Mouse (Mus musculus): Measurements from ENCODE around the gene Myo18b. TPM values are rescaled to one million over a fixed set of nuclear protein-coding genes. Genes with fewer than 3 reads are reported as not detected.
A peak's percentile ranks its signal among the peaks of the same experiment; 100 is the strongest.

Gene Myo18b
- polyA plus RNA-seq, 1 experiment from 2014 or later: 1.3 TPM

GRCm38 (mm10) chr5:112776781-112777405, 119.3 kb downstream of the Myo18b start:
- no peak overlapping the region for H3K4me3 ChIP-seq (ENCODE audit: low read depth, low read length)
- ATAC-seq (ENCODE audit: low read depth): no peak
- no peak overlapping the region for H3K4me2 ChIP-seq (ENCODE audit: low read depth, low read length)
- H3K4me1 ChIP-seq (ENCODE audit: control insufficient read depth, insufficient read depth, low read length): no peaks in the 10 kb centered on the region
- no peaks in the 10 kb centered on the region for H3K36me3 ChIP-seq (ENCODE audit: control insufficient read depth, insufficient read depth, low read length)
- H3K27ac ChIP-seq (ENCODE audit: low read depth, low read length): no peak overlapping the region
- 80% methylated on average over 15 of the region's 15 CpGs for WGBS
- H3K27me3 ChIP-seq (ENCODE audit: control insufficient read depth, insufficient read depth, low read length): no peaks in the 10 kb centered on the region
- H3K9ac ChIP-seq (replicated peaks; ENCODE audit: low read depth, low read length): no peak overlapping the region
- H3K9me3 ChIP-seq (ENCODE audit: control insufficient read depth, low read length): no peaks in the 10 kb centered on the region

- WGBS: 26% methylated on average over 4 of the region's 4 CpGs
- no peaks in the 10 kb centered on the region for H3K27me3 ChIP-seq (ENCODE audit: control insufficient read depth, insufficient read depth, low read length)
- no peaks in the 10 kb centered on the region for H3K36me3 ChIP-seq (ENCODE audit: control insufficient read depth, insufficient read depth, low read length)
- H3K4me3 ChIP-seq (ENCODE audit: low read depth, low read length): no peak overlapping the region
- no peak overlapping the region for H3K27ac ChIP-seq (ENCODE audit: low read depth, low read length)
- H3K9me3 ChIP-seq (ENCODE audit: control insufficient read depth, low read length): no peaks in the 10 kb centered on the region
- peaks cover 7% of the 10 kb centered on the region for H3K4me1 ChIP-seq (ENCODE audit: control insufficient read depth, insufficient read depth, low read length)
- no peak for ATAC-seq (ENCODE audit: low read depth)
- no peak overlapping the region for H3K9ac ChIP-seq (replicated peaks; ENCODE audit: low read depth, low read length)
- H3K4me2 ChIP-seq (ENCODE audit: low read depth, low read length): no peak overlapping the region
Measured at GRCm38 (mm10) chr5:112773429-112773828, 122.7 kb downstream of the Myo18b start.

- Histone ChIP-seq H3K9me3 (ENCODE audit: control insufficient read depth, low read length) (no peaks in the 10 kb centered on the region), H3K27me3 (ENCODE audit: control insufficient read depth, insufficient read depth, low read length) (no peaks in the 10 kb centered on the region), H3K36me3 (ENCODE audit: control insufficient read depth, insufficient read depth, low read length) (no peaks in the 10 kb centered on the region), H3K9ac (replicated peaks; ENCODE audit: low read depth, low read length) (no peak overlapping the region), H3K27ac (ENCODE audit: low read depth, low read length) (no peak overlapping the region), H3K4me2 (ENCODE audit: low read depth, low read length) (no peak overlapping the region), H3K4me1 (ENCODE audit: control insufficient read depth, insufficient read depth, low read length) (peaks cover 7% of the 10 kb centered on the region), H3K4me3 (ENCODE audit: low read depth, low read length) (no peak overlapping the region)
- 68% methylated on average over 6 of the region's 6 CpGs for WGBS
- no peak for ATAC-seq (ENCODE audit: low read depth)
Measured at GRCm38 (mm10) chr5:112771376-112771901, 124.7 kb downstream of the Myo18b start.

GRCm38 (mm10) chr5:112769721-112770119, 126.4 kb downstream of the Myo18b start:
- no peaks in the 10 kb centered on the region for H3K9me3 ChIP-seq (ENCODE audit: control insufficient read depth, low read length)
- peak; percentile 17; the same call in 1 of the 2 replicates for ATAC-seq (ENCODE audit: low read depth)
- H3K27ac ChIP-seq (ENCODE audit: low read depth, low read length): no peak overlapping the region
- no peak overlapping the region for H3K4me3 ChIP-seq (ENCODE audit: low read depth, low read length)
- H3K4me2 ChIP-seq (ENCODE audit: low read depth, low read length): no peak overlapping the region
- no peaks in the 10 kb centered on the region for H3K36me3 ChIP-seq (ENCODE audit: control insufficient read depth, insufficient read depth, low read length)
- H3K4me1 ChIP-seq (ENCODE audit: control insufficient read depth, insufficient read depth, low read length): peaks cover 7% of the 10 kb centered on the region
- no peaks in the 10 kb centered on the region for H3K27me3 ChIP-seq (ENCODE audit: control insufficient read depth, insufficient read depth, low read length)
- 11% methylated on average over 4 of the region's 4 CpGs for WGBS
- H3K9ac ChIP-seq (replicated peaks; ENCODE audit: low read depth, low read length): no peak overlapping the region

GRCm38 (mm10) chr5:112769020-112769720, 127.0 kb downstream of the Myo18b start:
- no peaks in the 10 kb centered on the region for H3K27me3 ChIP-seq (ENCODE audit: control insufficient read depth, insufficient read depth, low read length)
- no peak overlapping the region for H3K4me3 ChIP-seq (ENCODE audit: low read depth, low read length)
- ATAC-seq (ENCODE audit: low read depth): no peak
- WGBS: 26% methylated on average over 11 of the region's 11 CpGs
- no peak overlapping the region for H3K9ac ChIP-seq (replicated peaks; ENCODE audit: low read depth, low read length)
- H3K9me3 ChIP-seq (ENCODE audit: control insufficient read depth, low read length): no peaks in the 10 kb centered on the region
- H3K27ac ChIP-seq (ENCODE audit: low read depth, low read length): no peak overlapping the region
- H3K36me3 ChIP-seq (ENCODE audit: control insufficient read depth, insufficient read depth, low read length): no peaks in the 10 kb centered on the region
- H3K4me2 ChIP-seq (ENCODE audit: low read depth, low read length): no peak overlapping the region
- H3K4me1 ChIP-seq (ENCODE audit: control insufficient read depth, insufficient read depth, low read length): peaks cover 7% of the 10 kb centered on the region

GRCm38 (mm10) chr5:112768556-112768955, 127.6 kb downstream of the Myo18b start:
- Histone ChIP-seq H3K4me1 (ENCODE audit: control insufficient read depth, insufficient read depth, low read length) (peaks cover 7% of the 10 kb centered on the region), H3K36me3 (ENCODE audit: control insufficient read depth, insufficient read depth, low read length) (no peaks in the 10 kb centered on the region), H3K27ac (ENCODE audit: low read depth, low read length) (no peak overlapping the region), H3K9ac (replicated peaks; ENCODE audit: low read depth, low read length) (no peak overlapping the region), H3K4me2 (ENCODE audit: low read depth, low read length) (no peak overlapping the region), H3K4me3 (ENCODE audit: low read depth, low read length) (no peak overlapping the region), H3K27me3 (ENCODE audit: control insufficient read depth, insufficient read depth, low read length) (no peaks in the 10 kb centered on the region), H3K9me3 (ENCODE audit: control insufficient read depth, low read length) (no peaks in the 10 kb centered on the region)
- 98% methylated on average over 5 of the region's 5 CpGs for WGBS
- ATAC-seq (ENCODE audit: low read depth): no peak

GRCm38 (mm10) chr5:112761415-112762075, 134.6 kb downstream of the Myo18b start:
- ATAC-seq (ENCODE audit: low read depth): no peak

GRCm38 (mm10) chr5:112755581-112755980, 140.6 kb downstream of the Myo18b start:
- no peaks in the 10 kb centered on the region for H3K36me3 ChIP-seq (ENCODE audit: control insufficient read depth, insufficient read depth, low read length)

More at GRCm38 (mm10) chr5:112761415-112762075, 134.6 kb downstream of the Myo18b start:
- WGBS: 86% methylated on average over 3 of the region's 3 CpGs
- no peaks in the 10 kb centered on the region for H3K9me3 ChIP-seq (ENCODE audit: control insufficient read depth, low read length)
- H3K36me3 ChIP-seq (ENCODE audit: control insufficient read depth, insufficient read depth, low read length): no peaks in the 10 kb centered on the region
- H3K27ac ChIP-seq (ENCODE audit: low read depth, low read length): no peak overlapping the region
- no peaks in the 10 kb centered on the region for H3K27me3 ChIP-seq (ENCODE audit: control insufficient read depth, insufficient read depth, low read length)
- H3K4me3 ChIP-seq (ENCODE audit: low read depth, low read length): no peak overlapping the region
- H3K4me2 ChIP-seq (ENCODE audit: low read depth, low read length): no peak overlapping the region
- H3K4me1 ChIP-seq (ENCODE audit: control insufficient read depth, insufficient read depth, low read length): no peaks in the 10 kb centered on the region
- H3K9ac ChIP-seq (replicated peaks; ENCODE audit: low read depth, low read length): no peak overlapping the region

GRCm38 (mm10) chr5:112749634-112750033, 146.5 kb downstream of the Myo18b start:
- no peak overlapping the region for H3K4me2 ChIP-seq (ENCODE audit: low read depth, low read length)
- no peaks in the 10 kb centered on the region for H3K36me3 ChIP-seq (ENCODE audit: control insufficient read depth, insufficient read depth, low read length)
- peaks cover 22% of the 10 kb centered on the region for H3K4me1 ChIP-seq (ENCODE audit: control insufficient read depth, insufficient read depth, low read length)
- ATAC-seq (ENCODE audit: low read depth): no peak
- no peak overlapping the region for H3K9ac ChIP-seq (replicated peaks; ENCODE audit: low read depth, low read length)
- no peak overlapping the region for H3K27ac ChIP-seq (ENCODE audit: low read depth, low read length)
- 40% methylated on average over 5 of the region's 5 CpGs for WGBS
- no peaks in the 10 kb centered on the region for H3K27me3 ChIP-seq (ENCODE audit: control insufficient read depth, insufficient read depth, low read length)
- H3K9me3 ChIP-seq (ENCODE audit: control insufficient read depth, low read length): no peaks in the 10 kb centered on the region
- H3K4me3 ChIP-seq (ENCODE audit: low read depth, low read length): no peak overlapping the region

More at GRCm38 (mm10) chr5:112755581-112755980, 140.6 kb downstream of the Myo18b start:
- Histone ChIP-seq H3K4me3 (ENCODE audit: low read depth, low read length) (no peak overlapping the region), H3K4me2 (ENCODE audit: low read depth, low read length) (no peak overlapping the region), H3K9ac (replicated peaks; ENCODE audit: low read depth, low read length) (no peak overlapping the region), H3K27ac (ENCODE audit: low read depth, low read length) (no peak overlapping the region), H3K9me3 (ENCODE audit: control insufficient read depth, low read length) (no peaks in the 10 kb centered on the region), H3K27me3 (ENCODE audit: control insufficient read depth, insufficient read depth, low read length) (no peaks in the 10 kb centered on the region), H3K4me1 (ENCODE audit: control insufficient read depth, insufficient read depth, low read length) (no peaks in the 10 kb centered on the region)
- ATAC-seq (ENCODE audit: low read depth): no peak
- WGBS: 28% methylated on average over 10 of the region's 10 CpGs
